Mouse (Mus musculus) ES-E14 (cell line): ENCODE measurements around the gene Plekho1.

ENCODE experiments used
- CHD2 ChIP-seq: IDR thresholded peaks from 2 replicates; pipeline ENCODE4 v1.6.1; 2014; ENCODE audit warnings: mild to moderate bottlenecking, low read depth, low read length, inconsistent platforms
- MAFK ChIP-seq: IDR thresholded peaks from 2 replicates; pipeline ENCODE4 v1.6.1; 2014; ENCODE audit warnings: mild to moderate bottlenecking, low read depth, low read length, inconsistent platforms; ENCODE audit not compliant: insufficient read depth

DNA sequence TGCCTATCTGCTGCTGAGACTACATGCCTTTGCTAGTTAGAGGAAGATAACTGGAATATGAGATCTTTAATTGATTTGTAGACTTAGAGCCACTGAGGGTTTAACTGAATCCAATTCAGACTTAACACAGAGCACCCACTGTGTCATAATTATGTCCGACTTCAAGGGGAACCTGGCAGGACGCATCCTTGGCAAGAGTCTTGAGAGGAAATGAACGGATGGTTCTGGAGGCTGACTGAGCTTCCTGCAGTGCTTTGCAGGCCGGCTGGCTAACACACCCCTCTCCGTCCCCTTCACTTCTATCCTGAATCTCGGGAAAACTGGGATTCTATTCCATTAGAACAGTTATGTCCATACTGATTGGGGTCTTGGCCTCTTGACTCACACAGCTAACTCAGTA lies 12.7 kb upstream of the Plekho1 start:
- TF ChIP-seq MAFK: no peak
- no peak for TF ChIP-seq CHD2
